ENCODE assay signal across 8 mouse cellular contexts in the genomic region with DNA sequence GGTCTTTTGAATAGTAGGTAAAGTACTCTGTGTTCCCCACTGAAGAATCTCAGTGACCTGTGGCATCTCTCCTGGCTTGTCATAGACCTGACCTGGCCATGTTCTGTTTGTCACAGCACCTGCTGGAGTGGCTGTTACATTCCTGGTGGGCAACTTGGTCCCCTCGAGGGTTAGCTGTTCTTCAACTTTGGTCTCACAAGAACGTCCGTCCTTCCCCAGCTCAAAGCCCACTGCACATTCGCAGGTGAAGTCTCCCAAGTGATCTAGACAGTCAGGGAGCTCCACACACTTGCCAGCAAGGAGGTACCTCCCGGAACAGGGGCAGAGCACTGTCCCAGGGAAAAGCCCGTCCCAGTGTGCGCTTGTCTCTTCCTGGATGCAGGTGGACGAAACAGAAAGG. TPM values are rescaled to one million over a fixed set of nuclear protein-coding genes. Genes with fewer than 3 reads are reported as not detected.
DNase-seq lines count a peak whose midpoint lies in the region; ATAC-seq lines count a peak whose summit lies in the region.

No protein-coding gene starts in this region.

- H3K4me2 ChIP-seq in kidney, embryonic 15.5 days: peak overlapping the region; percentile 88
- H3K4me2 ChIP-seq in embryonic facial prominence, embryonic 14.5 days (ENCODE audit: low read depth, low read length): peak overlapping the region; percentile 64
- peak overlapping the region; percentile 80 for H3K4me2 ChIP-seq in hindbrain, embryonic 15.5 days
- H3K4me2 ChIP-seq in midbrain, embryonic 16.5 days (ENCODE audit: low read length): peak overlapping the region; percentile 66

- no peak for DNase-seq in kidney, postnatal 25 days
- DNase-seq in embryonic facial prominence, embryonic 14.5 days (ENCODE audit: low spot score): no peak
- DNase-seq in thymus, postnatal 4 days: no peak
- DNase-seq in cerebellum, adult 11 months: no peak
- DNase-seq in T-cell, adult 2 months (ENCODE audit: low spot score): no peak

- peak overlapping the region; percentile 61; the same call in 1 of the 2 replicates for H3K9ac ChIP-seq in kidney, embryonic 15.5 days
- peak overlapping the region; percentile 69 for H3K9ac ChIP-seq in embryonic facial prominence, embryonic 14.5 days (ENCODE audit: low read depth, low read length)
- H3K9ac ChIP-seq in hindbrain, embryonic 15.5 days: peak overlapping the region; percentile 41
- peak overlapping the region; percentile 55; the same call in 1 of the 2 replicates for H3K9ac ChIP-seq in midbrain, embryonic 16.5 days (ENCODE audit: low read depth, low read length)

- H3K4me1 ChIP-seq in kidney, embryonic 15.5 days: peaks cover 16% of the 10 kb centered on the region
- peaks cover 13% of the 10 kb centered on the region; the same call in 1 of the 2 replicates for H3K4me1 ChIP-seq in embryonic facial prominence, embryonic 14.5 days (ENCODE audit: control insufficient read depth, insufficient read depth, low read length)
- H3K4me1 ChIP-seq in hindbrain, embryonic 15.5 days (replicated peaks): peaks cover 14% of the 10 kb centered on the region
- H3K4me1 ChIP-seq in midbrain, embryonic 16.5 days (ENCODE audit: control insufficient read depth, insufficient read depth, low read length): no peaks in the 10 kb centered on the region

- H3K27ac ChIP-seq in kidney, embryonic 15.5 days: peak overlapping the region; percentile 88
- H3K27ac ChIP-seq in embryonic facial prominence, embryonic 14.5 days (replicated peaks; ENCODE audit: low read depth, low read length): peak overlapping the region; percentile 85
- H3K27ac ChIP-seq in hindbrain, embryonic 15.5 days (replicated peaks): peak overlapping the region; percentile 36; the same call in 1 of the 2 replicates
- no peak overlapping the region for H3K27ac ChIP-seq in midbrain, embryonic 16.5 days (ENCODE audit: low read length)

- peak overlapping the region; percentile 51 for H3K4me3 ChIP-seq in kidney, embryonic 15.5 days (replicated peaks)
- H3K4me3 ChIP-seq in embryonic facial prominence, embryonic 14.5 days (ENCODE audit: low read depth, low read length): peak overlapping the region; percentile 49
- peak overlapping the region; percentile 43 for H3K4me3 ChIP-seq in hindbrain, embryonic 15.5 days
- H3K4me3 ChIP-seq in midbrain, embryonic 16.5 days (ENCODE audit: low read depth, low read length): peak overlapping the region; percentile 38

- H3K9me3 ChIP-seq in kidney, embryonic 15.5 days (replicated peaks): no peaks in the 10 kb centered on the region
- H3K9me3 ChIP-seq in embryonic facial prominence, embryonic 14.5 days (ENCODE audit: control insufficient read depth, low read length): no peaks in the 10 kb centered on the region
- no peaks in the 10 kb centered on the region for H3K9me3 ChIP-seq in hindbrain, embryonic 15.5 days
- no peaks in the 10 kb centered on the region for H3K9me3 ChIP-seq in midbrain, embryonic 16.5 days (replicated peaks; ENCODE audit: control insufficient read depth, low read length, poor library complexity, severe bottlenecking)

- H3K27me3 ChIP-seq in kidney, embryonic 15.5 days: peaks cover 6% of the 10 kb centered on the region; the same call in 1 of the 2 replicates
- H3K27me3 ChIP-seq in embryonic facial prominence, embryonic 14.5 days (replicated peaks; ENCODE audit: control insufficient read depth, insufficient read depth, low read length): no peaks in the 10 kb centered on the region
- H3K27me3 ChIP-seq in hindbrain, embryonic 15.5 days: peaks cover 4% of the 10 kb centered on the region; the same call in 1 of the 2 replicates
- H3K27me3 ChIP-seq in midbrain, embryonic 16.5 days (ENCODE audit: control insufficient read depth, insufficient read depth, low read depth, low read length): no peaks in the 10 kb centered on the region

- WGBS in kidney, embryonic 15.5 days: 36% methylated on average over 8 of the region's 8 CpGs
- 39% methylated on average over 8 of the region's 8 CpGs for WGBS in embryonic facial prominence, embryonic 14.5 days
- WGBS in hindbrain, embryonic 15.5 days: 40% methylated on average over 8 of the region's 8 CpGs
- 37% methylated on average over 8 of the region's 8 CpGs for WGBS in midbrain, embryonic 16.5 days

- peak; percentile 27 for ATAC-seq in kidney, embryonic 15.5 days (replicated peaks; ENCODE audit: low FRiP score)
- no peak for ATAC-seq in embryonic facial prominence, embryonic 14.5 days (ENCODE audit: low read depth)
- ATAC-seq in hindbrain, embryonic 15.5 days (ENCODE audit: low FRiP score, low read depth): no peak
- no peak for ATAC-seq in midbrain, embryonic 16.5 days

- H3K36me3 ChIP-seq in kidney, embryonic 15.5 days: no peaks in the 10 kb centered on the region
- no peaks in the 10 kb centered on the region for H3K36me3 ChIP-seq in embryonic facial prominence, embryonic 14.5 days (ENCODE audit: control insufficient read depth, insufficient read depth, low read length)
- H3K36me3 ChIP-seq in hindbrain, embryonic 15.5 days: no peaks in the 10 kb centered on the region
- no peaks in the 10 kb centered on the region for H3K36me3 ChIP-seq in midbrain, embryonic 16.5 days (ENCODE audit: control insufficient read depth, insufficient read depth, low read length)

RNA-seq across cellular contexts. Expression of a gene that starts 1.3 kb away (rescaled TPM):
- 12.0 and 12.3 TPM in 2 replicates for polyA plus RNA-seq in kidney, embryonic 15.5 days (2015; fragmentation: Nextera tagmentation; extraction: Ambion mirVana)
- polyA plus RNA-seq in embryonic facial prominence, embryonic 14.5 days (2014; fragmentation: Nextera tagmentation; extraction: Ambion mirVana): 14.2 and 14.3 TPM in 2 replicates
- 6.9 and 7.4 TPM in 2 replicates for polyA plus RNA-seq in hindbrain, embryonic 15.5 days (2015; fragmentation: Nextera tagmentation; extraction: Ambion mirVana)
- polyA plus RNA-seq in midbrain, embryonic 16.5 days (2015; fragmentation: Nextera tagmentation; extraction: Ambion mirVana): 5.5 and 5.8 TPM in 2 replicates

RNA-seq across cellular contexts. Expression of a gene that starts 56.2 kb away (rescaled TPM):
- polyA plus RNA-seq in kidney, embryonic 15.5 days (2015; fragmentation: Nextera tagmentation; extraction: Ambion mirVana): 1.1 and 1.5 TPM in 2 replicates
- 0.63 and 1.2 TPM in 2 replicates for polyA plus RNA-seq in embryonic facial prominence, embryonic 14.5 days (2014; fragmentation: Nextera tagmentation; extraction: Ambion mirVana)
- 18.7 and 20.4 TPM in 2 replicates for polyA plus RNA-seq in hindbrain, embryonic 15.5 days (2015; fragmentation: Nextera tagmentation; extraction: Ambion mirVana)
- polyA plus RNA-seq in midbrain, embryonic 16.5 days (2015; fragmentation: Nextera tagmentation; extraction: Ambion mirVana): 14.1 and 15.7 TPM in 2 replicates
